In genomic region chr5:12557889-12558288, GRCm38 (mm10) we compare ENCODE assay signal across 8 mouse cellular contexts.
DNase-seq lines count a peak whose midpoint lies in the region; TF ChIP-seq lines count a peak whose summit lies in the region.

No protein-coding gene starts in this region.

- no peaks in the 10 kb centered on the region for H3K36me3 ChIP-seq in CH12.LX (replicated peaks in 1 of 2; ENCODE audit: control insufficient read depth in 1 of 2, insufficient read depth in 1 of 2, low read length in 1 of 2)

- no peak overlapping the region for H3K4me3 ChIP-seq in CH12.LX (replicated peaks in 1 of 3; ENCODE audit: low read depth in 2 of 3, low read length in 2 of 3, poor library complexity in 1 of 3)

- H3K4me2 ChIP-seq in CH12.LX (ENCODE audit: insufficient read depth, low read depth, poor library complexity, severe bottlenecking), result no peak overlapping the region

- no peaks in the 10 kb centered on the region for H3K79me2 ChIP-seq in CH12.LX (replicated peaks; ENCODE audit: control insufficient read depth, extremely low read depth, insufficient read depth, poor library complexity, severe bottlenecking)

- H3K9ac ChIP-seq in CH12.LX (ENCODE audit: insufficient read depth, low read depth), result no peak overlapping the region

- H3K27me3 ChIP-seq in CH12.LX (replicated peaks), result no peaks in the 10 kb centered on the region

- TF ChIP-seq CTCF in CH12.LX (conservative IDR thresholded peaks at IDR 0.05 in 1 of 2, IDR thresholded peaks at IDR 0.05 in 1 of 2; ENCODE audit: low read depth in 2 of 2, low read length in 2 of 2), result peak in 1 of 2 experiments; percentile 67; a peak in 2 of 4 replicates

- no peak overlapping the region for H3K27ac ChIP-seq in CH12.LX (ENCODE audit: insufficient read depth, low read depth)

- H3K9me3 ChIP-seq in CH12.LX (replicated peaks; ENCODE audit: low read length), result peaks cover 21% of the 10 kb centered on the region

- dilution Hi-C loops in CH12.LX (cut with MboI; ENCODE audit: extremely low pct_ligation_motif_present, extremely low pct_unique_long_range_greater_than_20kb, low sequenced_read_pairs), result no loop called here

- TF ChIP-seq POLR2A in CH12.LX (IDR thresholded peaks at IDR 0.05; ENCODE audit: low read depth, low read length), result no peak

- DNase-seq in embryo, embryonic 10 days (ENCODE audit: low spot score), result peak; percentile 47
- DNase-seq in embryo, embryonic 9.5 days (ENCODE audit: extremely low spot score), result no peak
- peak; percentile 25 for DNase-seq in kidney, postnatal 14 days
- DNase-seq in kidney, postnatal 10 days, result no peak
- DNase-seq in CH12.LX (ENCODE audit: extremely low read depth), result no peak
- peak; percentile 50 for DNase-seq in embryo, embryonic 11 days
- DNase-seq in thymus, postnatal 14 days, result no peak
- no peak for DNase-seq in spleen, postnatal 36 days (ENCODE audit: low spot score in 2 of 2)

- in situ Hi-C loops in CH12.LX (cut with MboI; ENCODE audit: low pct_ligation_motif_present, low pct_unique_long_range_greater_than_20kb, low sequenced_read_pairs), result loop anchor here (10.0 to 25.0 kb wide), 2 partner anchors 1079 to 1903 kb away; no protein-coding TSS in a partner anchor

- peak; percentile 67 for TF ChIP-seq RAD21 in CH12.LX (IDR thresholded peaks at IDR 0.05; ENCODE audit: low read depth, low read length)

- no peak for TF ChIP-seq EP300 in CH12.LX (IDR thresholded peaks at IDR 0.05; ENCODE audit: low read length)

- H3K4me1 ChIP-seq in CH12.LX (ENCODE audit: control insufficient read depth in 1 of 2, insufficient read depth in 2 of 2), result no peaks in the 10 kb centered on the region

TF ChIP-seq in CH12.LX, 34 proteins besides CTCF, POLR2A, EP300 and RAD21:
- TF ChIP-seq MXI1 (IDR thresholded peaks at IDR 0.05; ENCODE audit: low read depth, low read length), result no peak
- peak; percentile 52 for TF ChIP-seq ZC3H11A (IDR thresholded peaks at IDR 0.05; ENCODE audit: low read depth, low read length)
- TF ChIP-seq SMC3 (IDR thresholded peaks at IDR 0.05; ENCODE audit: low read depth, low read length), result peak; percentile 78

Comparison
In these comparisons a context has a peak if more than half of its experiments do, and no peak if none do; other contexts are left out.
1. DNase-seq: peak in embryo, embryonic 10 days (single experiment), kidney, postnatal 14 days (single experiment) and embryo, embryonic 11 days (single experiment); none in embryo, embryonic 9.5 days (single experiment), kidney, postnatal 10 days (single experiment), CH12.LX (single experiment), thymus, postnatal 14 days (single experiment) and spleen, postnatal 36 days (0 of 2).